Mouse (Mus musculus) ovary, postnatal 10 days (tissue): ENCODE measurements around the gene Fdxacb1.

Experiments used
- DNase-seq: peaks from one replicate; pipeline ENCODE4 v3.0.0; 2022; ENCODE audit warnings: low spot score

The Fdxacb1 gene

GRCm38 (mm10) chr9:50808471-50808870 lies 40.4 kb downstream of the Fdxacb1 start:
- no peak for DNase-seq

DNA sequence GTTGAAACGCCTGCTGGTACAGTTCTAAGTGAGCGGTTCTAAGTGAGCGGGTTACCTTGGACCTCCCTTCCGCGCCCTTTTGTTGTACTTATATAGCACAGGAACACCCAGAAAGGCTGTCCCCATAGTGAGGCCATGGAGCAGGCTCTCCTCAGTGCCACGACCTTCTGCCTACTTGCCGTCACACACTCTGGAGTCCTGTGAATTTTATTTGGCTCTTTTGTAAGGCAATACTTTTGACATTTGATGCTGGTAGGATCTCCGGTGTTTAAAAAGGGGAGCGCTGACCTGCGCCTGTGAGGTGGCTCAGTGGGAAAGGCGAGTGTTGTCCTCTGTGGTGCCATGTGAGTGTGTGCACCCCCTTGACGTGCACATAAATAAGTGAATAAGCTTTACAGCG lies 41.1 kb downstream of the Fdxacb1 start:
- no peak for DNase-seq

DNA sequence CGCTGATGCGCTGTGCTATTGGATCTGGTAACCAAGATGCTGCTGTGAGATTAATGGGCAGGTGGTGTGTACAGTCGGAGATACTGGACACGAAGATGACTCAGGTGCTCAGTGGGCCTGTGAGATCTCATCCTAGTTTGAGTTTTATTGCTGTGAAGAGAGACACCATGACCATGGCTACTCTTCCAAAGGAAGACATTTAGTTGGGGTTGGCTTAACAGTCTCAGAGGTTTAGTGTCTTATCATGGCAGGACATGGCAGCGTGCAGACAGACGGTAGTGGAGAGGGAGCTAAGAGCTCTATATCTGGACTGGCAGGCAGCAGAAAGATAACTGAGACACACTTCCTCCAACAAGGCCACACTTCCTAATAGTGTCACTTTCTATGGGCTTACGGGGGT lies 43.2 kb downstream of the Fdxacb1 start:
- no peak for DNase-seq

- no peak for DNase-seq
These were observed 43.7 kb downstream of the Fdxacb1 start for GRCm38 (mm10) chr9:50811746-50812145.

GRCm38 (mm10) chr9:50813796-50814195 lies 45.8 kb downstream of the Fdxacb1 start:
- no peak for DNase-seq

DNA sequence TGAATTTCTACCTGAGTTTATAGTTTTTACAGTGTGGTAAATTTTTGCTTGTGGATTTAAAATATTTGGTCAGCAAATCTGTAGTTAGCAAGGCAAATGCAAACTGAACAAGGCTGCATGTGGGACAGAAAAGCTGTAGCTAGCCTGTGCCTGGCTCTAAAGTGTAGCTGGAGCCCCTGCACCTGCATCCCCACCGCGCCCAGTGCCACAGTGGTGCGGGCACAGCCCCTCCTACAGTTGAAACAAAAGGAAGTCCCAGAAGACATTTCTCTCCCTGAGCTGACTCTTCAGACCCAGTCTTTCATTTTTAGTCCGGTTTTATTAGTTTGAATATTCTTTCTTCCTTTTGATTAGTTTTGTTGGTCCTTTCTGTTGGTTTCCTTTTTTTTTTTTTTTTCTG lies 47.6 kb downstream of the Fdxacb1 start:
- no peak for DNase-seq

GRCm38 (mm10) chr9:50816512-50816911 lies 48.5 kb downstream of the Fdxacb1 start:
- DNase-seq: no peak

DNA sequence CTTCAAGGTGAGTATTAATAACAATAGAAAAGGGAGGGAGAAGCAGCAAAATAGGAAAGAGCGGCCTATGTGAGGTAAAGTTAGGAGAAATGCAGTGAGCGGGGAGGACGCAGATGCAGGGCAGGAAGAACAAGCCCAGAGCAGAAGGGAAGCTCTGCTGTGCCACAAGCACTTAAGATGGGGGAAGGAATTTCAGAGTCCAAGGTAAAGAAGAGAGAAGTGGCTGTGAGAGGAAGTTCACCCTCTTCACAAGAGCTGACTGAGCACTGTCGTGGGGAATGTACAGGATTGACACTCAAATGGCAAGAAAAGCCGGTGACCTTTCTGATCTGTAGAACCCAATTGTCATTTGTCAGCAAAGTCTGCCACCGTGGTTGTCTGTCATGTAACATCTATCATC lies 50.0 kb downstream of the Fdxacb1 start:
- no peak for DNase-seq

- DNase-seq: no peak
These were observed 51.7 kb downstream of the Fdxacb1 start for GRCm38 (mm10) chr9:50819716-50820115.

GRCm38 (mm10) chr9:50821651-50822050 lies 53.6 kb downstream of the Fdxacb1 start:
- no peak for DNase-seq

DNA sequence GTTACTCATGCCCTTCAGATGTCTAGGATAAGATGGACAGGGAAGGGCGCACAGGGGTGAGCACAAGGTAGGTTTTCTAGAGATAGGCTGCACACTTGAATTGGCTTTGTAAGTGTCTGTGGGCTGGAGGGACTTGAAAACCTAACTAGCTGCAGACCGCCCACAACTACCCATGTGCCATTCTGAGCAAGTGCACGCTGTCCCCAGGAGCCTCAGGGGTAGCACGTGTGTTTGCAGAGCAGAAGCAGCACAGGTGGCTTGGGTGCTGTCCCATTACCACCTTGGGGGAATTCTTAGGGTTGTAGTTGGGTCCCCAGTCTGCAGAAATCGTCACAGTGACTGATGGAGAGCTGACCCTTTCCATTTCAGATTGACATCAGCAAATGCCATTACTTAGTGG lies 54.2 kb downstream of the Fdxacb1 start:
- DNase-seq: no peak
